Mouse (Mus musculus): ENCODE measurements around the gene Brap. TPM values are rescaled to one million over a fixed set of nuclear protein-coding genes. Genes with fewer than 3 reads are reported as not detected.

The Brap gene
- polyA plus RNA-seq (2014; fragmentation: Illumina TruSeq; extraction: RNeasy Lipid Tissue Mini Kit (QIAGEN cat#74804); ENCODE audit: low read depth, low replicate concordance), result 45.7 TPM

GRCm38 (mm10) chr5:121660059-121660896 lies at the start of gene Brap, which contains the start of gene Acad10:
Gene Brap (plus strand): TSS chr5:121660563.
Gene Acad10 (minus strand): TSS chr5:121660514.

GRCm38 (mm10) chr5:121618592-121619513 lies 41.5 kb upstream of the Brap start, which contains the start of gene Acad12:
Gene Acad12 (minus strand): TSS chr5:121618938.

GRCm38 (mm10) chr5:121711174-121711927 lies 51.0 kb downstream of the Brap start, which contains the start of gene Atxn2:
Gene Atxn2 (plus strand): TSS chr5:121711337.

Other genes with a start within 250 kb of the Brap start
- 18.6 TPM for gene Tmem116, start 208.7 kb upstream of the Brap start, polyA plus RNA-seq (2014; fragmentation: Illumina TruSeq; extraction: RNeasy Lipid Tissue Mini Kit (QIAGEN cat#74804); ENCODE audit: low read depth, low replicate concordance)
- gene Erp29, start 208.1 kb upstream of the Brap start, polyA plus RNA-seq (2014; fragmentation: Illumina TruSeq; extraction: RNeasy Lipid Tissue Mini Kit (QIAGEN cat#74804); ENCODE audit: low read depth, low replicate concordance), result 19.7 TPM
- gene Adam1b, start 157.1 kb upstream of the Brap start, polyA plus RNA-seq (2014; fragmentation: Illumina TruSeq; extraction: RNeasy Lipid Tissue Mini Kit (QIAGEN cat#74804); ENCODE audit: low read depth, low replicate concordance), result not detected
- gene Adam1a, start 115.1 kb upstream of the Brap start, polyA plus RNA-seq (2014; fragmentation: Illumina TruSeq; extraction: RNeasy Lipid Tissue Mini Kit (QIAGEN cat#74804); ENCODE audit: low read depth, low replicate concordance), result 0.81 TPM
- gene Gm42878, start 115.1 kb upstream of the Brap start, polyA plus RNA-seq (2014; fragmentation: Illumina TruSeq; extraction: RNeasy Lipid Tissue Mini Kit (QIAGEN cat#74804); ENCODE audit: low read depth, low replicate concordance), result 1.0 TPM
- 63.1 TPM for gene Mapkapk5, start 114.7 kb upstream of the Brap start, polyA plus RNA-seq (2014; fragmentation: Illumina TruSeq; extraction: RNeasy Lipid Tissue Mini Kit (QIAGEN cat#74804); ENCODE audit: low read depth, low replicate concordance)
- 10.7 TPM for gene Aldh2, start 66.7 kb upstream of the Brap start, polyA plus RNA-seq (2014; fragmentation: Illumina TruSeq; extraction: RNeasy Lipid Tissue Mini Kit (QIAGEN cat#74804); ENCODE audit: low read depth, low replicate concordance)
- gene Acad12, start 41.6 kb upstream of the Brap start, polyA plus RNA-seq (2014; fragmentation: Illumina TruSeq; extraction: RNeasy Lipid Tissue Mini Kit (QIAGEN cat#74804); ENCODE audit: low read depth, low replicate concordance), result 18.6 TPM
- gene Acad10, start within 50 bp of the Brap start, polyA plus RNA-seq (2014; fragmentation: Illumina TruSeq; extraction: RNeasy Lipid Tissue Mini Kit (QIAGEN cat#74804); ENCODE audit: low read depth, low replicate concordance), result 3.8 TPM
- 185 TPM for gene Atxn2, start 50.8 kb downstream of the Brap start, polyA plus RNA-seq (2014; fragmentation: Illumina TruSeq; extraction: RNeasy Lipid Tissue Mini Kit (QIAGEN cat#74804); ENCODE audit: low read depth, low replicate concordance)
- 7.1 TPM for gene Sh2b3, start 177.1 kb downstream of the Brap start, polyA plus RNA-seq (2014; fragmentation: Illumina TruSeq; extraction: RNeasy Lipid Tissue Mini Kit (QIAGEN cat#74804); ENCODE audit: low read depth, low replicate concordance)
- gene Pheta1, start 188.4 kb downstream of the Brap start, polyA plus RNA-seq (2014; fragmentation: Illumina TruSeq; extraction: RNeasy Lipid Tissue Mini Kit (QIAGEN cat#74804); ENCODE audit: low read depth, low replicate concordance), result 0.40 TPM

Data from kidney, adult 10 weeks (tissue).